Mouse (Mus musculus): ENCODE measurements at regions not wholly inside any gene's neighbourhood (a gene's known extent, or its start where the extent isn't known, plus 50 kb on each side); places are given as distances from the start of the nearest gene placed in this dataset.

DNA sequence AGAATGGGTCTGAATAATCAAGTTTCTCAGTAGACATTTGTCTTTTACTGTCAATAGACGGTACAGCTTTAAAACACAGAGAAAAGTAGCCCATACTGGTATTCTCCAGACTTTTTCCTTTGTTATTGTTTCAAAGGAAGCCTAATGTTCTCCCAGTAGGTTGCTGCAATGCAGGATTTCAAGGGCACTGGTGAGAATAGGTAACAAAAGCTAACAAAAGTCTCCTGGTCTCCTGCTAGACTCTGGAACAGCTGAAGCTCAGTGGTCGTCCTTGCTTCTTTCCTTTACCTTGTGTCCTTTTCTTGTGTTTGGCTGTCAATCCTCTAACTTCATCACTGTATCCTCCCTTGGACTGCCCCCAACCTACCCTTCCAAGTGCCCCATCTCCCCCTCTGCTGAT, 350.9 kb downstream of the Wdr72 start:
- TF ChIP-seq CTCF (IDR thresholded peaks at IDR 0.05; ENCODE audit: low read depth, low read length) (no peak), POLR2A (IDR thresholded peaks at IDR 0.05; ENCODE audit: borderline replicate concordance, low read depth, low read length) (no peak)
